Mouse (Mus musculus) liver, adult 2 months (tissue): ENCODE measurements around the gene Nol4l.

Experiments used
- CTCF ChIP-seq: fragments of 200-500 bp; IDR thresholded peaks from 2 replicates; pipeline ENCODE4 v1.5.1; 2011; ENCODE audit warnings: low read depth, low read length, control low read depth
- POLR2A ChIP-seq: fragments of 200-500 bp; IDR thresholded peaks from 2 replicates; pipeline ENCODE4 v1.6.1; 2011; ENCODE audit warnings: low read length, control low read depth; ENCODE audit not compliant: insufficient read depth; ENCODE audit errors: extremely low read depth

DNA sequence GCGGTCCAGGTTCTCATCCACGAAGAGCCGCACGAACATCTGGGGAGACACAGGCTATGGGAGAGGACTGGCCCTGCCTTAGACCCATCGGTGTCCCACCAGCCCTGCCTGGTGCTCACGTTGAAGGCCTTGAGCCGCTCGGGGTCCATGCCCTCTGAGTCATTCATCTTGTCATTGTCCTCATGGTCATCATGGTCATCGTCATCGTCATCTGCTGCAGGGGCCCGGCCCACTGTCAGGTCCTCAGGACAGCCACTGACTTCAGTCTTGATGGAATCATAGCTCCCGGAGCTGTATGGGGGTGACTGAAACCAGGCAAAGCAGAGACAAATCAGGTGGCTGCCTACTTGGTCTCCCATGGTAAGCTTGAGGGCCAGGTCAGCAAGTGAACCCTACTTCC lies 111.9 kb downstream of the Nol4l start:
- no peak for TF ChIP-seq POLR2A
- TF ChIP-seq CTCF: no peak
